9 mouse cellular contexts compared by ENCODE assay signal in genomic region chr6:100218541-100219341, GRCm38 (mm10).
DNase-seq lines count a peak whose midpoint lies in the region; ATAC-seq lines count a peak whose summit lies in the region.
"Had no signal": no experiment of that assay in that cellular context is flagged by ENCODE, and none has a peak within 500 bp of the region (broad histone marks: within the 10 kb centered on the region; RNA-seq: fewer than 3 reads in every experiment).

No protein-coding gene starts in this region.

- peak; percentile 70 for DNase-seq in brain, embryonic 18.5 days (ENCODE audit: low read depth, low spot score)
- DNase-seq in fibroblast of lung, adult 2 months (ENCODE audit: low read depth) = peak; percentile 98
- peak; percentile 98 for DNase-seq in left cerebral cortex, postnatal 4 days
- DNase-seq in spleen, adult 18-20 months = no peak

- H3K4me3 ChIP-seq in heart, embryonic 11.5 days (ENCODE audit: low read depth, low read length) = no peak overlapping the region
- H3K4me3 ChIP-seq in kidney, embryonic 14.5 days (ENCODE audit: low read length) = no peak overlapping the region
- no peak overlapping the region for H3K4me3 ChIP-seq in neural tube, embryonic 13.5 days
- H3K4me3 ChIP-seq: megakaryocyte, embryonic 14.5 days had no signal

- H3K9ac ChIP-seq in heart, embryonic 11.5 days (ENCODE audit: low read depth, low read length) = no peak overlapping the region
- no peak overlapping the region for H3K9ac ChIP-seq in kidney, embryonic 14.5 days (ENCODE audit: low read depth, low read length)
- H3K9ac ChIP-seq in neural tube, embryonic 13.5 days = 0 out of 2 replicates have a peak overlapping the region, but pooled peaks have one; percentile 22

- 41% methylated on average over 13 of the region's 13 CpGs for WGBS in heart, embryonic 11.5 days (ENCODE audit: insufficient replicate concordance)
- 26% methylated on average over 13 of the region's 13 CpGs for WGBS in kidney, embryonic 14.5 days
- WGBS in neural tube, embryonic 13.5 days = 20% methylated on average over 13 of the region's 13 CpGs

- peaks cover 60% of the 10 kb centered on the region for H3K4me1 ChIP-seq in heart, embryonic 11.5 days (ENCODE audit: control insufficient read depth, insufficient read depth, low read length)
- H3K4me1 ChIP-seq in kidney, embryonic 14.5 days (ENCODE audit: control insufficient read depth, insufficient read depth, low read length) = peaks cover 61% of the 10 kb centered on the region
- H3K4me1 ChIP-seq in neural tube, embryonic 13.5 days (replicated peaks) = peaks cover 48% of the 10 kb centered on the region

- no peaks in the 10 kb centered on the region for H3K27me3 ChIP-seq in heart, embryonic 11.5 days (ENCODE audit: control insufficient read depth, insufficient read depth, low read length)
- no peaks in the 10 kb centered on the region for H3K27me3 ChIP-seq in kidney, embryonic 14.5 days (ENCODE audit: control insufficient read depth, insufficient read depth, low read length)
- peaks cover 38% of the 10 kb centered on the region for H3K27me3 ChIP-seq in neural tube, embryonic 13.5 days

- peak; percentile 15; the same call in 1 of the 2 replicates for ATAC-seq in heart, embryonic 11.5 days (replicated peaks; ENCODE audit: insufficient number of reproducible peaks, low FRiP score, low TSS enrichment)
- peak; percentile 50 for ATAC-seq in kidney, embryonic 14.5 days (ENCODE audit: low FRiP score, low TSS enrichment)
- peak; percentile 87 for ATAC-seq in neural tube, embryonic 13.5 days (ENCODE audit: low read depth)
- no peak for ATAC-seq in monocyte, adult 5-6 weeks (replicated peaks; ENCODE audit: insufficient number of reproducible peaks, low FRiP score, low TSS enrichment, poor library complexity, severe bottlenecking)

- intact Hi-C loops in left cerebral cortex, postnatal 4 days (cut with DNase I) = no loop called here

- no peaks in the 10 kb centered on the region for H3K36me3 ChIP-seq in heart, embryonic 11.5 days (ENCODE audit: control insufficient read depth, insufficient read depth, low read length)
- H3K36me3 ChIP-seq in kidney, embryonic 14.5 days (ENCODE audit: control insufficient read depth, insufficient read depth, low read length) = no peaks in the 10 kb centered on the region
- H3K36me3 ChIP-seq in neural tube, embryonic 13.5 days = no peaks in the 10 kb centered on the region

- no peak overlapping the region for H3K4me2 ChIP-seq in heart, embryonic 11.5 days
- no peak overlapping the region for H3K4me2 ChIP-seq in kidney, embryonic 14.5 days (replicated peaks; ENCODE audit: low read depth, low read length)
- no peak overlapping the region for H3K4me2 ChIP-seq in neural tube, embryonic 13.5 days

- H3K27ac ChIP-seq in heart, embryonic 11.5 days (ENCODE audit: low read depth, low read length) = no peak overlapping the region
- 0 out of 2 replicates have a peak overlapping the region, but pooled peaks have one; percentile 24 for H3K27ac ChIP-seq in kidney, embryonic 14.5 days (ENCODE audit: low read depth, low read length)
- peak overlapping the region; percentile 57 for H3K27ac ChIP-seq in neural tube, embryonic 13.5 days (replicated peaks)

- H3K9me3 ChIP-seq in heart, embryonic 11.5 days (replicated peaks; ENCODE audit: control insufficient read depth, low read length) = no peaks in the 10 kb centered on the region
- no peaks in the 10 kb centered on the region for H3K9me3 ChIP-seq in kidney, embryonic 14.5 days (ENCODE audit: control insufficient read depth, low read length)
- H3K9me3 ChIP-seq in neural tube, embryonic 13.5 days = no peaks in the 10 kb centered on the region
- H3K9me3 ChIP-seq: megakaryocyte, embryonic 14.5 days had no signal

Comparison
In these comparisons a context has a peak if more than half of its experiments do, and no peak if none do; other contexts are left out.
1. DNase-seq: peak in brain, embryonic 18.5 days (single experiment), fibroblast of lung, adult 2 months (single experiment) and left cerebral cortex, postnatal 4 days (single experiment); none in spleen, adult 18-20 months (0 of 2).